In genomic region chr10:93460106-93460505, GRCm38 (mm10) we compare ENCODE assay signal across 34 mouse cellular contexts. TPM values are rescaled to one million over a fixed set of nuclear protein-coding genes. Genes with fewer than 3 reads are reported as not detected.
"Had no signal": no experiment of that assay in that cellular context is flagged by ENCODE, and none has a peak within 500 bp of the region (broad histone marks: within the 10 kb centered on the region; RNA-seq: fewer than 3 reads in every experiment).

No protein-coding gene starts in this region.

- H3K9ac ChIP-seq: heart, embryonic 12.5 days; heart, embryonic 13.5 days; heart, embryonic 15.5 days; hindbrain, embryonic 12.5 days; hindbrain, embryonic 13.5 days; hindbrain, embryonic 14.5 days; hindbrain, embryonic 15.5 days; intestine, embryonic 15.5 days had no signal

- DNase-seq: heart, postnatal 10 days; heart, postnatal 14 days; heart, postnatal 36 days; heart, postnatal 4 days; kidney, adult 11 months; kidney, adult 18-20 months; kidney, adult 2 months; kidney, adult 8-10 months; kidney, adult 9 months; kidney, postnatal 10 days; kidney, postnatal 14 days; kidney, postnatal 25 days; kidney, postnatal 36 days; kidney, postnatal 4 days had no signal

- ATAC-seq: hindbrain, embryonic 16.5 days; hindbrain, postnatal 0 days; inflammation-experienced regulatory T-cells, adult 6 months; intestine, embryonic 15.5 days; intestine, embryonic 16.5 days; intestine, postnatal 0 days had no signal

- H3K9me3 ChIP-seq: heart, embryonic 12.5 days; heart, embryonic 13.5 days; heart, embryonic 15.5 days; hindbrain, embryonic 10.5 days; hindbrain, embryonic 12.5 days; hindbrain, embryonic 13.5 days; hindbrain, embryonic 15.5 days; intestine, embryonic 15.5 days had no signal

- H3K4me3 ChIP-seq: heart, embryonic 12.5 days; heart, embryonic 13.5 days; heart, embryonic 15.5 days; hindbrain, embryonic 10.5 days; hindbrain, embryonic 12.5 days; hindbrain, embryonic 13.5 days; hindbrain, embryonic 15.5 days; intestine, embryonic 15.5 days; layer of hippocampus, adult 2 months; left cerebral cortex, adult 2 months had no signal

- H3K27me3 ChIP-seq: heart, embryonic 12.5 days; heart, embryonic 13.5 days; heart, embryonic 15.5 days; hindbrain, embryonic 12.5 days; hindbrain, embryonic 13.5 days; hindbrain, embryonic 15.5 days; intestine, embryonic 15.5 days had no signal

- H3K4me2 ChIP-seq: heart, embryonic 12.5 days; heart, embryonic 13.5 days; heart, embryonic 15.5 days; hindbrain, embryonic 12.5 days; hindbrain, embryonic 13.5 days; hindbrain, embryonic 14.5 days; hindbrain, embryonic 15.5 days; intestine, embryonic 15.5 days had no signal

- H3K27ac ChIP-seq: heart, embryonic 13.5 days; heart, embryonic 15.5 days; hindbrain, embryonic 10.5 days; hindbrain, embryonic 12.5 days; hindbrain, embryonic 13.5 days; hindbrain, embryonic 14.5 days; hindbrain, embryonic 15.5 days; hindbrain, postnatal 0 days; intestine, embryonic 15.5 days; kidney, postnatal 0 days; layer of hippocampus, adult 2 months; left cerebral cortex, adult 2 months had no signal

RNA-seq across cellular contexts. Expression of gene Hal, which starts 28.5 kb away (rescaled TPM):
- polyA plus RNA-seq: heart, embryonic 12.5 days; heart, embryonic 14.5 days; heart, postnatal 0 days; hindbrain, embryonic 13.5 days; hindbrain, embryonic 14.5 days; kidney, embryonic 14.5 days; kidney, postnatal 0 days had no signal
